Mouse (Mus musculus) thymus, adult 2 months (tissue): ENCODE measurements around the gene Abt1.

Experiments
- CTCF ChIP-seq: fragments of 200-500 bp; IDR thresholded peaks from 2 replicates; pipeline ENCODE4 v1.5.1; 2012; ENCODE audit warnings: mild to moderate bottlenecking, control low read depth, low read length, moderate library complexity, borderline replicate concordance; ENCODE audit not compliant: control insufficient read depth, poor library complexity, insufficient read depth; ENCODE audit errors: extremely low read depth
- POLR2A ChIP-seq: fragments of 200-500 bp; IDR thresholded peaks from 2 replicates; pipeline ENCODE4 v1.6.1; 2012; ENCODE audit warnings: mild to moderate bottlenecking, low read length, control low read depth, moderate library complexity; ENCODE audit not compliant: control insufficient read depth, poor library complexity, insufficient read depth; ENCODE audit errors: extremely low read depth

- TF ChIP-seq POLR2A, result no peak
- no peak for TF ChIP-seq CTCF
These were observed 42.0 kb upstream of the Abt1 start, which contains the start of gene Btn1a1 for GRCm38 (mm10) chr13:23465600-23466109.
